Mouse (Mus musculus): ENCODE results near the gene Tnfrsf4.

Tnfrsf4 gene

DNA sequence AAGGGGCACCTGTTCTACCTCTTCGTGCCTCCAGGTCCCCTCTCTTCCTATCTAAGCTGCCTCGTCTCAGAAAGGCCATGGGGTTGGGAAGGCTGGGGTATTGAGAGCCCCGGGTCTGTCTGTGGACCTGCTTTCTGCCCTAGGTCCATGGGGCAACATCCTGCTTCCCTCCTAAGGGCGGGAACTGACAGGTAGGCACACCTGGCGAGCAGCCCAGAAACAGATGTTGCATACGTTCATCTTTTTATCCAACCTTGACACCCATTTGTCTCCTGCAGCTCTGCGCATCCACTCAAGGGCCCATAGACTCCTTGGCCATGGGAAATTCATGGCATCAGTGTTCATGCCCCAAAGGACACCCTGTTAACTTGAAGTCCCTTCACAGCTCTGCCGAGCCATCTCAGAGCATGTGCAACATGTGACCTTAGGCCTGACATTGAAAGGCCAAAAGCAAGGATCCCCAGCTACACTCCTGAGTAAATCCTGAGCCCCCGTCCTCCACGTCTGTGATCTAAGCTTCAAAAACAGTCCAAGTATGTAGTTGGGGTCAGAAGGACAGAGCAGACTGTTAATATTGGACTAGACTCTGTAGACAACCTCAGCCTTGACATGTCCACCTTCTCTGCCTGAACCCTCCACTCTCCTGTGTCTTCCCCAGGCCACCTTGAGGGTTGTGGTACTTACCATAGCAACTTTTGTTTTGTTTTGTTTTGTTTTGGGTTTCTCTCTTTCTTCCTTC is 51.7 kb downstream of the Tnfrsf4 start:
- no peak for DNase-seq (ENCODE audit: low read depth, low spot score)

All from CD4-positive helper T cell, adult 2 months (primary cell).